Mouse (Mus musculus) heart, embryonic 14.5 days (tissue): ENCODE data around the gene Uxs1. TPM values are rescaled to one million over a fixed set of nuclear protein-coding genes. Genes with fewer than 3 reads are reported as not detected.

Experiments
- polyA plus RNA-seq: library from polyadenylated mRNA; unstranded; fragments of >200 nt; fragmentation: Nextera tagmentation; extraction: Ambion mirVana; gene quantifications from 2 replicates; pipeline ENCODE4 v1.2.1, GENCODE M21; 2014

Uxs1 gene
- polyA plus RNA-seq, 1 experiment from 2014 or later = 11.3 TPM

Other genes starting within 250 kb of the Uxs1 start
- 12.7 and 19.0 TPM in 2 replicates for gene 1500015O10Rik, start 97.2 kb downstream of the Uxs1 start, polyA plus RNA-seq
- gene Tpp2, start 105.8 kb upstream of the Uxs1 start, polyA plus RNA-seq = 49.3 and 49.8 TPM in 2 replicates
- 0.28 and 0.47 TPM in 2 replicates for gene Mettl21c, start 192.2 kb upstream of the Uxs1 start, polyA plus RNA-seq
- gene Gm8251, start 234.1 kb upstream of the Uxs1 start, polyA plus RNA-seq = 0.07 TPM in 1 of 2 replicates, not detected in the other